13 mouse cellular contexts compared by ENCODE assay signal in genomic region chr1:88143966-88144675, GRCm38 (mm10). TPM values are rescaled to one million over a fixed set of nuclear protein-coding genes. Genes with fewer than 3 reads are reported as not detected.
DNase-seq lines count a peak whose midpoint lies in the region; ATAC-seq and TF ChIP-seq lines count a peak whose summit lies in the region.
"Not testable (repeated sequence)": the region's sequence is repeated elsewhere in the genome, so short reads cannot be mapped to it uniquely, and the experiment has no call there.
"Had no signal": no experiment of that assay in that cellular context is flagged by ENCODE, and none has a peak within 500 bp of the region (broad histone marks: within the 10 kb centered on the region; RNA-seq: fewer than 3 reads in every experiment).

No protein-coding gene starts in this region.

- not testable (repeated sequence) for H3K4me1 ChIP-seq in small intestine, adult 2 months (ENCODE audit: control insufficient read depth, insufficient read depth, insufficient read length, low read length)

- not testable (repeated sequence) for TF ChIP-seq POLR2A in small intestine, adult 2 months (IDR thresholded peaks at IDR 0.05; ENCODE audit: low read depth, low read length)

- WGBS in small intestine, adult 2 months, result 6% methylated on average over 5 of the region's 5 CpGs

- intact Hi-C loops in gastrocnemius, adult 2 months (cut with DNase I); left cerebral cortex, postnatal 25 days (cut with DNase I): not testable (repeated sequence)

- H3K36me3 ChIP-seq in small intestine, adult 2 months (ENCODE audit: control insufficient read depth, insufficient read depth, low read length), result not testable (repeated sequence)

- not testable (repeated sequence) for H3K4me3 ChIP-seq in gastrocnemius, adult 2 months; small intestine, adult 2 months (ENCODE audit: low read depth, low read length)

- not testable (repeated sequence) for H3K27ac ChIP-seq in gastrocnemius, adult 2 months; small intestine, adult 2 months (ENCODE audit: insufficient read depth, low read depth, low read length)

- ATAC-seq in megakaryocyte-erythroid progenitor cell, adult 5-6 weeks (replicated peaks; ENCODE audit: low FRiP score, low TSS enrichment, poor library complexity, severe bottlenecking), result peak; percentile 77

- TF ChIP-seq CTCF in gastrocnemius, adult 2 months (IDR thresholded peaks at IDR 0.05), result peak; percentile 37
- peak; percentile 38; the same call in 1 of the 2 replicates for TF ChIP-seq CTCF in small intestine, adult 2 months (IDR thresholded peaks at IDR 0.05; ENCODE audit: extremely low read depth, insufficient read length, insufficient replicate concordance, low read depth, low read length)

- H3K27me3 ChIP-seq in small intestine, adult 2 months (ENCODE audit: control insufficient read depth, insufficient read depth, low read length), result not testable (repeated sequence)

- DNase-seq in 3134 (ENCODE audit: extremely low read depth, insufficient read length, low spot score), result peak; percentile 19
- DNase-seq in adrenal gland, adult 2 months, result peak; percentile 29
- peak; percentile 56 to 58 for DNase-seq in cerebellum, postnatal 36 days
- DNase-seq in gastrocnemius, adult 2 months, result peak; percentile 31
- peak; percentile 50 for DNase-seq in kidney, adult 11 months
- peak; percentile 11 to 16 for DNase-seq in left cerebral cortex, postnatal 25 days (ENCODE audit: low spot score in 2 of 2)

RNA-seq across cellular contexts. Expression of gene Ugt1a6a, which starts 9.5 kb away (rescaled TPM):
- total RNA-seq in adrenal gland, adult 2 months (2021), result 10 to 100 TPM; 10.5 to 17.9 TPM
- 5.1 and 7.6 TPM in 2 replicates for polyA plus RNA-seq in adrenal gland, adult 2 months (2012; rRNA removed)
- under 1 TPM; 0.10 to 0.45 TPM for total RNA-seq in gastrocnemius, adult 2 months (2021)
- 1 to 10 TPM in 1 of 2 experiments, under 1 TPM in 1; 0.94 to 1.1 TPM for total RNA-seq in left cerebral cortex, postnatal 25 days (2021)
- total RNA-seq in megakaryocyte-erythroid progenitor cell, adult 5-6 weeks (2014; fragmentation: Nextera tagmentation), result not detected in 2 replicates
- not detected in 2 replicates for total RNA-seq in megakaryocyte-erythroid progenitor cell, adult 5-6 weeks (2017)
- polyA plus RNA-seq in small intestine, adult 2 months (2012; rRNA removed), result 2.1 and 12.2 TPM in 2 replicates

RNA-seq across cellular contexts. Expression of gene Ugt1a5, which starts 21.7 kb away (rescaled TPM):
- under 1 TPM; 0.14 to 0.29 TPM for total RNA-seq in adrenal gland, adult 2 months (2021)
- 0.07 and 0.11 TPM in 2 replicates for polyA plus RNA-seq in adrenal gland, adult 2 months (2012; rRNA removed)
- under 1 TPM; 0.14 to 0.23 TPM for total RNA-seq in gastrocnemius, adult 2 months (2021)
- not detected for total RNA-seq in left cerebral cortex, postnatal 25 days (2021)
- 1.5 TPM in 1 of 2 replicates, not detected in the other for total RNA-seq in megakaryocyte-erythroid progenitor cell, adult 5-6 weeks (2014; fragmentation: Nextera tagmentation)
- not detected in 2 replicates for total RNA-seq in megakaryocyte-erythroid progenitor cell, adult 5-6 weeks (2017)
- 0.28 and 0.34 TPM in 2 replicates for polyA plus RNA-seq in small intestine, adult 2 months (2012; rRNA removed)
- total RNA-seq: left cerebral cortex, postnatal 36 days had no signal
- polyA plus RNA-seq: CD4-positive, CD25-positive, alpha-beta regulatory T cell, adult 4 months; embryonic facial prominence, embryonic 13.5 days; heart, embryonic 14.5 days; neural tube, embryonic 15.5 days had no signal

RNA-seq across cellular contexts. Expression of gene Ugt1a6b, which starts 41.1 kb away (rescaled TPM):
- 1 to 10 TPM; 4.8 to 6.5 TPM for total RNA-seq in adrenal gland, adult 2 months (2021)
- 8.9 and 9.5 TPM in 2 replicates for polyA plus RNA-seq in adrenal gland, adult 2 months (2012; rRNA removed)
- under 1 TPM; 0.17 to 0.46 TPM for total RNA-seq in gastrocnemius, adult 2 months (2021)
- total RNA-seq in left cerebral cortex, postnatal 25 days (2021), result not detected
- total RNA-seq in megakaryocyte-erythroid progenitor cell, adult 5-6 weeks (2014; fragmentation: Nextera tagmentation), result 0.83 and 0.99 TPM in 2 replicates
- not detected in 2 replicates for total RNA-seq in megakaryocyte-erythroid progenitor cell, adult 5-6 weeks (2017)
- polyA plus RNA-seq in small intestine, adult 2 months (2012; rRNA removed), result 2.7 and 3.6 TPM in 2 replicates
- polyA plus RNA-seq: CD4-positive, CD25-positive, alpha-beta regulatory T cell, adult 4 months; heart, embryonic 14.5 days; neural tube, embryonic 15.5 days had no signal

RNA-seq across cellular contexts. Expression of gene Ugt1a7c, which starts 49.3 kb away (rescaled TPM):
- total RNA-seq in adrenal gland, adult 2 months (2021), result 1 to 10 TPM; 1.8 to 2.7 TPM
- polyA plus RNA-seq in adrenal gland, adult 2 months (2012; rRNA removed), result 0.50 and 1.2 TPM in 2 replicates
- total RNA-seq in gastrocnemius, adult 2 months (2021), result under 1 TPM in 1 of 2 experiments, not detected in 1; 0.59 TPM
- total RNA-seq in left cerebral cortex, postnatal 25 days (2021), result under 1 TPM; 0.76 to 0.78 TPM
- total RNA-seq in megakaryocyte-erythroid progenitor cell, adult 5-6 weeks (2014; fragmentation: Nextera tagmentation), result 0.11 TPM in 1 of 2 replicates, not detected in the other
- total RNA-seq in megakaryocyte-erythroid progenitor cell, adult 5-6 weeks (2017), result 0.61 and 2.3 TPM in 2 replicates
- polyA plus RNA-seq in small intestine, adult 2 months (2012; rRNA removed), result 57.1 and 60.9 TPM in 2 replicates

RNA-seq across cellular contexts. Expression of gene Ugt1a2, which starts 56.3 kb away (rescaled TPM):
- total RNA-seq in adrenal gland, adult 2 months (2021), result under 1 TPM in 1 of 2 experiments, not detected in 1; 0.29 TPM
- not detected in 2 replicates for polyA plus RNA-seq in adrenal gland, adult 2 months (2012; rRNA removed)
- total RNA-seq in gastrocnemius, adult 2 months (2021), result not detected
- not detected for total RNA-seq in left cerebral cortex, postnatal 25 days (2021)
- total RNA-seq in megakaryocyte-erythroid progenitor cell, adult 5-6 weeks (2014; fragmentation: Nextera tagmentation), result 1.0 TPM in 1 of 2 replicates, not detected in the other
- not detected in 2 replicates for total RNA-seq in megakaryocyte-erythroid progenitor cell, adult 5-6 weeks (2017)
- 0.09 and 0.38 TPM in 2 replicates for polyA plus RNA-seq in small intestine, adult 2 months (2012; rRNA removed)
- total RNA-seq: left cerebral cortex, postnatal 36 days had no signal
- polyA plus RNA-seq: CD4-positive, CD25-positive, alpha-beta regulatory T cell, adult 4 months; embryonic facial prominence, embryonic 13.5 days; heart, embryonic 14.5 days; neural tube, embryonic 15.5 days had no signal

Comparison
In these comparisons a context has a peak if more than half of its experiments do, and no peak if none do; other contexts are left out.
1. RNA of gene Ugt1a6a, which starts 9.5 kb away (total RNA-seq): 10.5 to 17.9 TPM in adrenal gland, adult 2 months; 0.94 to 1.1 TPM in left cerebral cortex, postnatal 25 days, 0.10 to 0.45 TPM in gastrocnemius, adult 2 months and not detected in megakaryocyte-erythroid progenitor cell, adult 5-6 weeks; every median in the first group is over 4 times any median in the second.
2. Peak in every context shown above with its lines, with median percentiles within 50 percentile points of each other: DNase-seq.